Mouse (Mus musculus) ovary, postnatal 10 days (tissue): ENCODE results near the gene Crisp4.

Experiments used
- DNase-seq: peaks from one replicate; pipeline ENCODE4 v3.0.0; 2022; ENCODE audit warnings: low spot score

Gene Crisp4

GRCm38 (mm10) chr1:18145802-18146201 lies at the start of gene Crisp4:
Gene Crisp4, minus strand, starts transcription at chr1:18145902.
- no peak for DNase-seq

GRCm38 (mm10) chr1:18191719-18192118 lies 46.0 kb upstream of the Crisp4 start:
- DNase-seq: no peak

GRCm38 (mm10) chr1:18190714-18191712 lies 45.3 kb upstream of the Crisp4 start:
- DNase-seq: no peak

- DNase-seq: no peak
These were observed 35.5 kb upstream of the Crisp4 start for GRCm38 (mm10) chr1:18181167-18181566.

- DNase-seq: no peak
These were observed 24.9 kb upstream of the Crisp4 start for GRCm38 (mm10) chr1:18170573-18170972.

GRCm38 (mm10) chr1:18168261-18168660 lies 22.6 kb upstream of the Crisp4 start:
- DNase-seq: no peak

GRCm38 (mm10) chr1:18159082-18159481 lies 13.4 kb upstream of the Crisp4 start:
- no peak for DNase-seq

- DNase-seq: no peak
These were observed 2.5 kb upstream of the Crisp4 start for GRCm38 (mm10) chr1:18148211-18148610.

GRCm38 (mm10) chr1:18131691-18132090 lies 14.0 kb downstream of the Crisp4 start:
- no peak for DNase-seq

GRCm38 (mm10) chr1:18129983-18130382 lies 15.7 kb downstream of the Crisp4 start:
- DNase-seq: no peak

- no peak for DNase-seq
These were observed 38.9 kb downstream of the Crisp4 start for GRCm38 (mm10) chr1:18106720-18107355.

GRCm38 (mm10) chr1:18105866-18106529 lies 39.7 kb downstream of the Crisp4 start:
- DNase-seq: no peak

- no peak for DNase-seq
These were observed 40.5 kb downstream of the Crisp4 start for GRCm38 (mm10) chr1:18105029-18105865.
